Mouse (Mus musculus): ENCODE data around the gene Dusp6.

GRCm38 (mm10) chr10:99263419-99264221 lies 589 bp downstream of the Dusp6 start:
- TF ChIP-seq CTCF (IDR thresholded peaks at IDR 0.05; ENCODE audit: extremely low read depth, insufficient read depth, insufficient read length, insufficient replicate concordance) = no peak
- no peak; the same call in 1 of the 2 replicates for TF ChIP-seq POLR2A (IDR thresholded peaks at IDR 0.05; ENCODE audit: low read depth, low read length)
